Mouse (Mus musculus): Measurements from ENCODE around the gene Arfgef3. TPM values are rescaled to one million over a fixed set of nuclear protein-coding genes. Genes with fewer than 3 reads are reported as not detected.

Arfgef3 gene
- polyA plus RNA-seq, 1 experiment from 2014 or later: 4.0 TPM

DNA sequence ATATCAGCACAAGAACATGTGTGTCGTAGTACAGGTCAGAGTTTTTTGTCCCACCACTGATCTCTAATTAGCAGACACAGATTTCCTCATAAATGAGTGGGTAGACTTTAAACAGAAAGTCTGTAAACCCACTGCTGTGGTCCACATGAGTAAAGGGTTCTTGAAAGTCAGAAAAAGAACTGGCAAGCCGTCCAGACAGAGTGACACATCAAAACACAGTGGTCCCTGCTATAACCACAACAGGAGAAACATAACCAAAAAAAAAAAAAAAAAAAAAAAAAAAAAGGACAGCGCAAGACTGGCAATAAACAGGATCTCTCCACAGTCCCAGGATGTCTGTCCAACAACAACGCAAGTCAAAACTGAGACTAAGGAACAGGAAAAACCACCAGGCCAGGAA lies 64.9 kb downstream of the Arfgef3 start:
- H3K27me3 ChIP-seq: no peaks in the 10 kb centered on the region
- no peak overlapping the region for H3K4me3 ChIP-seq (replicated peaks)
- 93% methylated on average over 4 of the region's 4 CpGs for WGBS
- peaks cover 11% of the 10 kb centered on the region; the same call in 1 of the 2 replicates for H3K9me3 ChIP-seq
- no peak overlapping the region for H3K27ac ChIP-seq
- H3K4me1 ChIP-seq (replicated peaks): no peaks in the 10 kb centered on the region
- H3K36me3 ChIP-seq: peaks cover 25% of the 10 kb centered on the region
- H3K4me2 ChIP-seq (replicated peaks): no peak overlapping the region
- no peak for ATAC-seq
- no peak overlapping the region for H3K9ac ChIP-seq (replicated peaks)

DNA sequence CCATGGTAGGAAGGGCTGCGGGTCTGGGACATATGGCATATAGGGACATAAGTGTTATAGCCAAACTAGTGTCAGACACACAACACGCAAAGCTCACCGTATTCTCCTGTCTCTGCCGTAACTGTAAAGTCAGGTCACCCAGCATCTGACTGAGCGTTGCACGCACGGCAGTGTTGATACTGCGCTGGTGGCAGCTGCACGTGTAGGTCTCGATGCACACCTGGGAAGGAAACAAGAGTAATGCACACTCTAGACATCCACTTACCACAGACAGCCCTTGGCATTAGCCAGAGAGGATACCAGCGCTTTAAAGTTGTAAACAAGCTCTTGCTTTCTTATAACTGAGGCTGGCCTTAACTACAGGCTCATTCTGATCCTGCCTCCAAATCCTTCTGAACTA lies 79.0 kb downstream of the Arfgef3 start:
- H3K9me3 ChIP-seq: 0 out of 2 replicates have a peak, but pooled peaks cover 5% of the 10 kb centered on the region
- no peak overlapping the region for H3K4me2 ChIP-seq (replicated peaks)
- H3K4me1 ChIP-seq (replicated peaks): no peaks in the 10 kb centered on the region
- peaks cover 9% of the 10 kb centered on the region for H3K36me3 ChIP-seq
- ATAC-seq: no peak
- no peak overlapping the region for H3K4me3 ChIP-seq (replicated peaks)
- H3K27me3 ChIP-seq: no peaks in the 10 kb centered on the region
- no peak overlapping the region for H3K27ac ChIP-seq
- WGBS: 96% methylated on average over 11 of the region's 11 CpGs
- H3K9ac ChIP-seq (replicated peaks): no peak overlapping the region

DNA sequence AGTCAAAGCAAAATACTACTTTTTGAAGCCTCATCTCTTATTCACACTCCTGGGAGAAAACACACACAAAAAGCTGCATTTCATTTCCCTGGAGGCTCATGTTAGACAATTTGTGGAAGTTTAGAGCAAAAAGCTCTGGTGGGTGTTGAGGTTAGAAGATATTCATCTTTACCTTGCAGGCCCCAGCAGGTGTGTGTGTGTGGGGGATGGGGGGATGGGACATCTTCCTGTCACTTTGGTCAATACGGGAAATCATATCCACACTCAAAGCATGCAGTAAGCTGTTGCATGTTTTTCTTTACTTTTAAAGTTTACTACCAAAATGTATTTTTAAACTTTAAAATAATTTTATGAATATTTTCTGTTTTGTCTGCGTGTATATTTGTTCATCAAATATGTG lies 79.7 kb downstream of the Arfgef3 start:
- H3K4me3 ChIP-seq (replicated peaks): no peak overlapping the region
- H3K27me3 ChIP-seq: no peaks in the 10 kb centered on the region
- H3K36me3 ChIP-seq: peaks cover 17% of the 10 kb centered on the region
- 0 out of 2 replicates have a peak, but pooled peaks cover 9% of the 10 kb centered on the region for H3K9me3 ChIP-seq
- H3K4me1 ChIP-seq (replicated peaks): no peaks in the 10 kb centered on the region
- ATAC-seq: no peak
- H3K9ac ChIP-seq (replicated peaks): no peak overlapping the region
- WGBS: 89% methylated on average over 2 of the region's 2 CpGs
- H3K4me2 ChIP-seq (replicated peaks): no peak overlapping the region
- no peak overlapping the region for H3K27ac ChIP-seq

DNA sequence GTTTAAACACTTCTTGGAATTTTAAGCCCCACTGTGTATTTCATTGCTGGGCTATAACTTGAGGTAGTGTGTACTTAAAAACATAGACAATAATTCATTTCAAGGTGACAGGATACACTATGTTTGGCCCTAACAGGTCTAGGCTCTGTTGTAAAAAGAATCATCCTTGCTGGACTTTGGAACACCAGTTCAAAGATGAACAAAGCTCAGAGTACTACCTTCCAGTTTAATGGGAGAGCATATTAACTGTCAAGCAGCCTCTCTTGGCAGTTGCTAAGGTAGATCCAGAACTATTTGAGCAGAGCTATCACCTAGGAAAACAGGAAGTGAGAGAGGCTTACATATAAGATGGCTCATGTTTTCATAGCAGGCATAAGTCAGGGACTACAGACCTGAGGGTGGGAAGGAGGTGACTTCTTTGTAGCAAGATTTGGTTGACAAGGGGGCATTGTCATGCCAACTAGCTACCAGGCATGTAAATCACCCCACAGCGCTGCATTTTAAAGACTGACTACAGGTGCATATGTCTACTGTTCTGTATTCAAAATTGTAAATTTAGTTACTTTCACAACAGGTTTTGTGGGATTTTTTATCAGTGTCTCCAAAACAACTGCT lies 82.0 kb downstream of the Arfgef3 start:
- H3K27ac ChIP-seq: no peak overlapping the region
- no peak overlapping the region for H3K4me3 ChIP-seq (replicated peaks)
- no peaks in the 10 kb centered on the region for H3K4me1 ChIP-seq (replicated peaks)
- ATAC-seq: no peak
- H3K9me3 ChIP-seq: 0 out of 2 replicates have a peak, but pooled peaks cover 9% of the 10 kb centered on the region
- H3K36me3 ChIP-seq: peaks cover 17% of the 10 kb centered on the region
- H3K9ac ChIP-seq (replicated peaks): no peak overlapping the region
- H3K4me2 ChIP-seq (replicated peaks): no peak overlapping the region
- WGBS: 89% methylated on average over 1 of the region's 1 CpGs
- no peaks in the 10 kb centered on the region for H3K27me3 ChIP-seq

DNA sequence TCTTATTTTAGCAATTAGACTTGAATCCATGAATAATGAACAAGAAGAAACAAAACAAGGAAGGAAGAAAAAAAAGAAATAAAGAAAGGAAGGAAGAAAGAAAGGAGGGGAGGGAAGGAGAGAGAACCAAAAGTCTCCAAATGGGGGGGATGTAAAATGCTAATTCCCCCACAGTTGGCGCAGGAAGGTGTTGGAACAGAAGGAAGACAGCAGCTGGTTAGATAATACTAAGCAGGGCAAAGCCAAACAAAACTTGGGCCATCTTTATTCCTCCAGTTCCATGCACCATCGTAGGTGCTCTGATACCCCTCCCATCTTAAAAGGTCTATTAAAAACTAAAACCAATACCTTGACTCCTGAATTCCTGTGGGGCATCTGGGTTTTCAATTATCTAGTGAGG lies 82.8 kb downstream of the Arfgef3 start:
- ATAC-seq: no peak

DNA sequence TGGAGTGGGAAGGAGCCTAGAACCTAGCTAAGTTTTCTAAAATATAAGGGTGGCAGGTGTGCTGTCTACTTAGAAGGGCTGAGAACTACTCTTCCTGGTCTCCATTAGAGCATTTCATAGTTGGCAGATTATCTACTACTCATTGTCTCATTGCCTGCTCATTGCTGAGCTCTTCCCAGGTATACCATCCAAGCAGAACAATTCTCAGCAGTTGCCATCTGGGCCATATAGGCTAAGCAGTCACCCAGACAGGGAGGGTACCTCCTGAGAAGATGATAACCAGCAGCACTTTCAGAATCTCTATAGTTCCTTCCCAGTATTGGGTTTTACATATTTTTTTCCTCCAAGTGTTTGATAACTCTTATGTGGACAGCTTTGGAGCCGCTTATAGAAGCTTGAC lies 86.2 kb downstream of the Arfgef3 start:
- Histone ChIP-seq H3K27me3 (no peaks in the 10 kb centered on the region), H3K9ac (replicated peaks) (no peak overlapping the region), H3K4me3 (replicated peaks) (no peak overlapping the region), H3K4me1 (replicated peaks) (no peaks in the 10 kb centered on the region), H3K36me3 (peaks cover 19% of the 10 kb centered on the region), H3K27ac (no peak overlapping the region), H3K9me3 (0 out of 2 replicates have a peak, but pooled peaks cover 9% of the 10 kb centered on the region), H3K4me2 (replicated peaks) (no peak overlapping the region)
- 98% methylated on average over 1 of the region's 1 CpGs for WGBS
- ATAC-seq: no peak

More for the DNA sequence above, 82.8 kb downstream of the Arfgef3 start:
- Histone ChIP-seq H3K9ac (replicated peaks) (no peak overlapping the region), H3K9me3 (0 out of 2 replicates have a peak, but pooled peaks cover 9% of the 10 kb centered on the region), H3K27me3 (no peaks in the 10 kb centered on the region), H3K27ac (no peak overlapping the region), H3K4me1 (replicated peaks) (no peaks in the 10 kb centered on the region), H3K4me3 (replicated peaks) (no peak overlapping the region), H3K36me3 (peaks cover 17% of the 10 kb centered on the region), H3K4me2 (replicated peaks) (no peak overlapping the region)
- 89% methylated on average over 2 of the region's 2 CpGs for WGBS

DNA sequence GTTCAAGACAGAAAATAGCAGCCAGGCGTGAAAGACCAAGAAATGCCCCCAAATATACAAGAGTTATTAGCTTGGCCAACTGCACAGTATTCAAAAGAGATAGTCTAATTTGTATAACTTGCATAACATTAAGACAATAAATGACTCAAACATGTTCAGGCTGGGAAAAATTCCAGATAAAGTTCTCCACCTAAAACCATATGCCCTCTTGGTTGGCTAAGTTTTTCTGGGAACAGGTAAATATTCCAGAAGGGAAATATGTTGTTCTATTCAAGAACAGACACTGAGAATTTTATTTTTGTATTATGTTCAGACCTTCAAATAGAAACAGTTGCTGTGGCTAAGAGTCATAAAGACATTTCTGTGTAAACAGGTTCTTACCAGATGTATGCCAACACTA lies 96.7 kb downstream of the Arfgef3 start:
- H3K9ac ChIP-seq (replicated peaks): no peak overlapping the region
- H3K4me1 ChIP-seq (replicated peaks): no peaks in the 10 kb centered on the region
- no peak overlapping the region for H3K4me3 ChIP-seq (replicated peaks)
- no peak overlapping the region for H3K4me2 ChIP-seq (replicated peaks)
- H3K27ac ChIP-seq: no peak overlapping the region
- H3K9me3 ChIP-seq: no peaks in the 10 kb centered on the region
- peaks cover 16% of the 10 kb centered on the region for H3K36me3 ChIP-seq
- no peaks in the 10 kb centered on the region for H3K27me3 ChIP-seq
- WGBS: 87% methylated on average over 1 of the region's 1 CpGs
- ATAC-seq: no peak

DNA sequence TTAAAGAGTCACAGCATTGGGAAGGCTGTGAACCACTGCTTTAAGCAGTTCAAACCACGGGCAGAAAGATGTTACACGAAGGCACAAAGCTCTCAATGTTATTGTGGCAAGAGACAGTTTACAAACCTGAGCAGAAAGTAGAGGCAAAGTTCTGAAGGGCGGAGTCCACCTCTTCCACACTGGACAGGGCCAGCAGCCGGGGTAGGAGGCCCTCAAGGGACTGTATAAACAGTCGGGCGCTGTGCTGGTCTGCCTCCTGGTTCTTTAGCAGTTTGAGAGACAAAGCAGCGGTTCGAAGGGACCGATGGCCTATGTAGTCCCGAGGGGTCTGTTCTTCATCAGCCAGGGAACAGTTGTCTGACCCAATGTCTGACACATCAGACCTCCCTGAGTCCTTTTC lies 97.7 kb downstream of the Arfgef3 start:
- H3K4me1 ChIP-seq (replicated peaks): no peaks in the 10 kb centered on the region
- H3K27me3 ChIP-seq: no peaks in the 10 kb centered on the region
- no peak overlapping the region for H3K4me2 ChIP-seq (replicated peaks)
- H3K4me3 ChIP-seq (replicated peaks): no peak overlapping the region
- H3K9ac ChIP-seq (replicated peaks): no peak overlapping the region
- ATAC-seq: no peak
- H3K36me3 ChIP-seq: peaks cover 11% of the 10 kb centered on the region
- WGBS: 89% methylated on average over 10 of the region's 10 CpGs
- H3K9me3 ChIP-seq: no peaks in the 10 kb centered on the region
- no peak overlapping the region for H3K27ac ChIP-seq

DNA sequence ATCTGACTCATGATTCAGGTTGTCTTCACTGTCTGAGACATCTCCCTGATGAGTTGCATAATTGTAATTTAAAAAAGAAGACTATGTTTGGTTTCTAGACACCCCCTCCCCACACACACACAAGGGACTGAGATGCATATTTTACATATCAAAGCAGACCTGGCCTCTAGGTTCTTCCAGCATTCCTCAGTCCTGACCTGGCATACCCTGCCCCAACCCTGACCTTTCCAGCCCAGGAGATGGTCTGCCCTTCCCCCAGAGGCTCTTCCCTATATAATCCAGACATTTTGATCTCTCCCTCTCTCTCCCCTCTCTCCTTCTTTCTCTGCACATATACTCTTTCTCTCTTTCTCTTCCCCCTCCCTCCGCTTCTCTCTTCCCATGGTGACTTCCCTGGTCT lies 99.4 kb downstream of the Arfgef3 start:
- H3K4me2 ChIP-seq (replicated peaks): no peak overlapping the region
- 100% methylated on average over 1 of the region's 1 CpGs for WGBS
- peaks cover 11% of the 10 kb centered on the region for H3K36me3 ChIP-seq
- H3K9ac ChIP-seq (replicated peaks): no peak overlapping the region
- no peaks in the 10 kb centered on the region for H3K27me3 ChIP-seq
- H3K4me3 ChIP-seq (replicated peaks): no peak overlapping the region
- ATAC-seq: no peak
- no peaks in the 10 kb centered on the region for H3K9me3 ChIP-seq
- H3K4me1 ChIP-seq (replicated peaks): no peaks in the 10 kb centered on the region
- no peak overlapping the region for H3K27ac ChIP-seq

DNA sequence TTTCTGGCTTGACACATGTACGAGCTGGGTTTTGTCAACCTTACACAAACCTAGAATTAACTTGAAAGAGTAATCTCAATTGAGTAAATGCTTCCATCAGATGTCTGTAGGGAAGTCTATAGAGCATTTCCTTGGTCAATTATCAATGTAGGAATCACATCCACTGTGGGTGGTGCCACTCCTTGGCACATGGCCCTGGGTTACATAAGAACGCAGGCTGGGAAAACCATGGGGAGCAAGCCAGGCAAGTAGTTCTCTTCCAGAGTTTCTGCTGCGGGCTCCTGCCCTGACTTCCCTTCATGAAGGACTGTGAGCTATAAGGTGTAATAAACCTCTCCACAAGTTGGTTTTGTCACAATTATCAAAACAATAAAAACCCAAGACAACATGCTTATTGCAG lies 100.2 kb downstream of the Arfgef3 start:
- peaks cover 11% of the 10 kb centered on the region for H3K36me3 ChIP-seq
- no peak overlapping the region for H3K4me2 ChIP-seq (replicated peaks)
- no peak overlapping the region for H3K9ac ChIP-seq (replicated peaks)
- ATAC-seq: no peak
- 89% methylated on average over 3 of the region's 3 CpGs for WGBS
- H3K27me3 ChIP-seq: no peaks in the 10 kb centered on the region
- no peak overlapping the region for H3K27ac ChIP-seq
- no peak overlapping the region for H3K4me3 ChIP-seq (replicated peaks)
- H3K9me3 ChIP-seq: no peaks in the 10 kb centered on the region
- no peaks in the 10 kb centered on the region for H3K4me1 ChIP-seq (replicated peaks)

DNA sequence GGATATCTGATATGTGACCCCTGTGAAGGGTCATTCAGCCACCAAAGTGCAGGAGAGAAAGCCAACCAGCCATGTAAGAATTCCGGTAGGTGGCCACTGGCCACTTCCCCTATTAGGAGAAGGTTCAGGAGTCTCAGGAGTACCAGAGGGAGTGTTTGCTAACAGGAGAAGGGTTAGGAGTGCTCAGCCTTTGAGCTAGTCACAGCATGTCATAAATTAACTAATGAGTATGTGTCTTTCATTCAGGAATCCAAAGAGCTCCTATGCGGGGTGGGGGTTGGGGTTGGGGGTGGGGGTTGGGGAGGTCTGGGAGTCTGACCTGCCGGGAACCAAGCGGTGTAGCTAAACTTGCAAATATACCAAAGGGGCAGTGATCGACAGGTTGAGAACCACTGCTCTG lies 100.9 kb downstream of the Arfgef3 start:
- Histone ChIP-seq H3K27me3 (no peaks in the 10 kb centered on the region), H3K9me3 (no peaks in the 10 kb centered on the region), H3K4me1 (replicated peaks) (no peaks in the 10 kb centered on the region), H3K27ac (no peak overlapping the region), H3K4me2 (replicated peaks) (no peak overlapping the region), H3K4me3 (replicated peaks) (no peak overlapping the region), H3K36me3 (peaks cover 11% of the 10 kb centered on the region), H3K9ac (replicated peaks) (no peak overlapping the region)
- 78% methylated on average over 5 of the region's 5 CpGs for WGBS
- ATAC-seq: no peak

DNA sequence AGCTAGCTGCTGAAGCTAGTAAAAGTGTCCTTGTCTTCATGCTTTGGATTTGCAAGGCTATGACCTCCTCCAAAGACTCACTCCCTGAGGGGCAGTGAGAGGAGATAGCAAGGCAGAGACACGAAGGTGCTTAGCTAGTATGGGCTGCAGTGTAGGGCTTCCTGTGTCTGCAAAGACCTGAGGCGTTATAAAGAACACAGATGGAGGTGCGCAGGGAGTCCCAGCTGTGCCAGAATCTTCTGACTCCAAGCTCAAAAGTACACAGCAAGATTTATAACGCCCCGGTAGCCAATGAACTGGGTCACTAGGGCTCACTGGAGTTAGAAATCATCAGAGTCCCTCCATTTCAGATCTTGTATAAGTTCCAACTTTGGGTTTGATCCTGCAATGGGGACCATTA lies 103.2 kb downstream of the Arfgef3 start:
- Histone ChIP-seq H3K27me3 (no peaks in the 10 kb centered on the region), H3K9ac (replicated peaks) (no peak overlapping the region), H3K4me1 (replicated peaks) (no peaks in the 10 kb centered on the region), H3K9me3 (no peaks in the 10 kb centered on the region), H3K4me2 (replicated peaks) (no peak overlapping the region), H3K27ac (no peak overlapping the region), H3K4me3 (replicated peaks) (no peak overlapping the region), H3K36me3 (no peaks in the 10 kb centered on the region)
- ATAC-seq: no peak
- WGBS: 87% methylated on average over 5 of the region's 5 CpGs

DNA sequence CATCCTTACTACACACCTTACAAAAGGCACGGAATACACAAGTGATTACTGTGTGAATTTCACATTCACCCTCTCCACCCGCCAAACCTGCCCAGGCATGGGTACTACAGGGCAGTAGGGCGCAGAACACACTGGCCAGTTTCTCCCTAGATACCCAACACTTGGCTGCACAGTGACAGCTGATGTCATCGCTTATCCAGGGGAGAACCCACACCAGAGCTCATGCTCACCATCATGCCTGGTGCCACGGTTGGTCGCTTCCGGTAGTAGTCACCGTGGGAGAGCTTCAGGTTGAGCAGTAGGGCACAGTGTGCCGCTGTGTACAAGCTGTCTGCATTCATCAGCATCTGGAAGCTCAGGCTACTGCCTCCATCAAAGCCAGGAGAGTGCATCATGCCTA lies 108.3 kb downstream of the Arfgef3 start:
- ATAC-seq: no peak
- H3K4me1 ChIP-seq (replicated peaks): no peaks in the 10 kb centered on the region
- no peaks in the 10 kb centered on the region for H3K27me3 ChIP-seq
- H3K9ac ChIP-seq (replicated peaks): no peak overlapping the region
- no peak overlapping the region for H3K27ac ChIP-seq
- H3K9me3 ChIP-seq: no peaks in the 10 kb centered on the region
- no peak overlapping the region for H3K4me2 ChIP-seq (replicated peaks)
- no peak overlapping the region for H3K4me3 ChIP-seq (replicated peaks)
- WGBS: 93% methylated on average over 9 of the region's 9 CpGs
- H3K36me3 ChIP-seq: peaks cover 2% of the 10 kb centered on the region; the same call in 1 of the 2 replicates

Measured in midbrain, embryonic 13.5 days (tissue).